Mouse (Mus musculus) liver, embryonic 14.5 days (tissue): ENCODE data around the gene Chst12. TPM values are rescaled to one million over a fixed set of nuclear protein-coding genes. Genes with fewer than 3 reads are reported as not detected.

Experiments
- ATAC-seq: fragments of 200-750 bp; cut with Nextera tagmentation; 2 replicates; pipeline ENCODE4 v1.8.0; 2017; ENCODE audit warnings: moderate number of reproducible peaks, mild to moderate bottlenecking, moderate library complexity; ENCODE audit not compliant: insufficient read depth
- DNase-seq, 3 experiments: peaks; one replicate each; pipeline ENCODE4 v3.0.0-alpha.2; 2012 to 2013; ENCODE audit warnings: low read depth in 3 of 3, low spot score in 3 of 3
- H3K27ac ChIP-seq: fragments of 300-500 bp; sonication (generic); 2 replicates; pipeline ENCODE4 v1.5.1; 2014; ENCODE audit warnings: moderate library complexity, mild to moderate bottlenecking, control low read depth, inconsistent platforms
- H3K27me3 ChIP-seq: fragments of 300-500 bp; sonication (generic); 2 replicates; pipeline ENCODE4 v1.6.1; 2014; ENCODE audit warnings: mild to moderate bottlenecking, low read length, moderate library complexity; ENCODE audit not compliant: control insufficient read depth, insufficient read depth
- H3K36me3 ChIP-seq: fragments of 300-500 bp; sonication (generic); replicated peaks from 2 replicates; pipeline ENCODE4 v1.6.1; 2014; ENCODE audit warnings: low read depth; ENCODE audit not compliant: control insufficient read depth, insufficient read depth
- H3K4me1 ChIP-seq, 2 experiments: fragments of 200-500 bp in 1 of 2; fragments of 300-500 bp in 1 of 2; sonication (generic) in 1 of 2; replicated peaks; 2 replicates each; pipeline ENCODE4 v1.6.1; 2012 to 2014; ENCODE audit warnings: antibody characterized with exemption in 1 of 2, inconsistent platforms in 1 of 2, low read length in 1 of 2; ENCODE audit not compliant: control insufficient read depth in 2 of 2, insufficient read depth in 2 of 2
- H3K4me2 ChIP-seq: fragments of 300-500 bp; sonication (generic); 2 replicates; pipeline ENCODE4 v1.6.1; 2014; ENCODE audit warnings: low read depth, mild to moderate bottlenecking, control low read depth, moderate library complexity
- H3K4me3 ChIP-seq, 2 experiments: fragments of 200-500 bp in 1 of 2; fragments of 300-500 bp in 1 of 2; sonication (generic) in 1 of 2; 2 replicates each; pipeline ENCODE4 v1.5.1; 2012 to 2014; ENCODE audit warnings: low read depth in 2 of 2, low read length in 2 of 2, mild to moderate bottlenecking in 2 of 2, control low read depth in 1 of 2, inconsistent platforms in 1 of 2, moderate library complexity in 1 of 2; ENCODE audit not compliant: insufficient read depth in 1 of 2
- H3K9ac ChIP-seq: fragments of 300-500 bp; sonication (generic); replicated peaks from 2 replicates; pipeline ENCODE4 v1.6.1; 2014; ENCODE audit warnings: mild to moderate bottlenecking, control low read depth, moderate library complexity
- H3K9me3 ChIP-seq: fragments of 300-500 bp; sonication (generic); 2 replicates; pipeline ENCODE4 v1.6.1; 2016; ENCODE audit warnings: low read length, mixed read lengths; ENCODE audit not compliant: control insufficient read depth
- CTCF ChIP-seq: IDR thresholded peaks from 2 replicates; pipeline ENCODE4 v1.5.1; 2016; ENCODE audit warnings: antibody characterized with exemption, low read depth, control low read depth
- EP300 ChIP-seq: IDR thresholded peaks from 2 replicates; pipeline ENCODE4 v1.6.1; 2016; ENCODE audit warnings: antibody characterized with exemption, low read depth
- WGBS: fragments of 180-500 bp; shearing (Covaris S2); extraction: QIAGEN DNeasy Blood & Tissue Kit; methylation state at CpG from one replicate; pipeline ENCODE4 v1.1.7; 2014; ENCODE audit not compliant: insufficient replicate concordance; 5-methylcytosine and 5-hydroxymethylcytosine counted together
- polyA plus RNA-seq, 2 experiments: library from polyadenylated mRNA; depleted of rRNA in 1 of 2; stranded (reverse) in 1 of 2; unstranded in 1 of 2; fragments of >200 nt; fragmentation: Nextera tagmentation in 1 of 2; extraction: Ambion mirVana in 1 of 2; gene quantifications; 2 replicates each; pipeline versions ENCODE4 v1.2.1 to v1.2.3; 2012 to 2014

Chst12 gene
- polyA plus RNA-seq, 2 experiments = 4.3 to 5.4 TPM

DNA sequence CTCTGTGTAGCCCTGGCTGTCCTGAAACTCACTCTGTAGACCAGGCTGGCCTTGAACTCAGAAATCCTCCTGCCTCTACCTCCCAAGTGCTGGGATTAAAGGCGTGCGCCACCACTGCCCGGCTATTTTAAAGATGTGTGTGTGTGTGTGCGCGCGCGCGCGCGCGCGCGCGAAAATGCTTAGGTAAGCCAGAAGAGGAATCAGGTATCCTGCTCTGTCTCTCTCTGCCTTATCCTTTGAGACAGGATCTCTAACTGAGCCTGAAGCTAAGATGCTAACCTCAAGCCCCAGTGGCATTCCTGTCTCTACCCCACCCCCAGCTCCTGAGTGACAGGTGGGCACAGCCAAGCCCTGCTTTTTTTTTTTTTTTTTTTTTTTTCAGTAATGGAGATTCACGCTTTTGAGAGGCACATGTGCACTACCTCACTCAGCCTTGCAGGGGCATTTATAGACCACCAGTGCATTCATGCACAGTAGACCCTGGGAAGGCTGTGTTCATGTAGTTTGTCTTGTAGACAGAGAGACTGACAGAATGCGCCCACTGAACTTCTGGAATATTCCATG is 63.8 kb downstream of the Chst12 start:
- H3K27me3 ChIP-seq = no peaks in the 10 kb centered on the region
- H3K4me1 ChIP-seq = peaks cover 19 to 37% of the 10 kb centered on the region in 2 experiments
- no peak overlapping the region for H3K4me3 ChIP-seq
- TF ChIP-seq CTCF (no peak), EP300 (no peak)
- WGBS = 68% methylated on average over 16 of the region's 16 CpGs
- H3K4me2 ChIP-seq = no peak overlapping the region
- no peak overlapping the region for H3K9ac ChIP-seq
- no peaks in the 10 kb centered on the region for H3K9me3 ChIP-seq
- DNase-seq = no peak
- no peak overlapping the region for H3K27ac ChIP-seq
- no peaks in the 10 kb centered on the region for H3K36me3 ChIP-seq
- ATAC-seq = no peak

DNA sequence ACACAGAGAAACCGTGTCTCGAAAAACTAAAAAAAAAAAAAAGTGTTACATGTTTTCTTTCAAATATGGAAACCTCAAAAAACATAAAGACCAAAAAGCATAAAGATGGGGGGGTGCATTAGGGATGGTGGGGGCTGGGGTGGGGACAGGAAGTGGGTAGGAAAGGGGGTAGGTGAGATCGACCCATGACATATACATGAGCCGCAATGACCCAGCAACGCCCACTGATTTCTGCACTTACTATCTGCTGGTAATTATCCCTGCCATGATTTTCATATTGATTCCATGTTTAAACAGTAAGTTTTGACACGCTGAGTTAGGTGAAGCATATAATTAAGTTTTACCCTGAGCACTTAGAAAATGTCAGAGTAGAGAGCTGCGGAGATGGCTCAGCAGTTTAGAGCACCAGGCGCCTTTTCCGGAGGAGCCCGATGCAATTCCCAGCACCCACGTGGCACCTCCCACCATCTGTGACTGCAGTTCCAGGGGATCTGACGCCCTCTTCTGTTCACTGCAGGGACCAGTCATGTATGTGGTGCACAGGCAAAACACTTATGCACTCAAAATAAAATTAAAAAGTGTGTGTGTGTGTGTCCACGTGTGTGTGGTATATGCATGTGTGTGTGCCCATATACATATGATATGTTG is 65.0 kb downstream of the Chst12 start:
- Histone ChIP-seq H3K27ac (no peak overlapping the region), H3K4me3 (no peak overlapping the region), H3K27me3 (no peaks in the 10 kb centered on the region), H3K4me2 (no peak overlapping the region), H3K4me1 (peaks cover 7 to 24% of the 10 kb centered on the region in 2 experiments), H3K36me3 (no peaks in the 10 kb centered on the region), H3K9ac (no peak overlapping the region), H3K9me3 (no peaks in the 10 kb centered on the region)
- WGBS = 75% methylated on average over 13 of the region's 13 CpGs
- DNase-seq (no peak), ATAC-seq (no peak)
- TF ChIP-seq EP300 = no peak
- peak; percentile 20; the same call in 1 of the 2 replicates for TF ChIP-seq CTCF

GRCm38 (mm10) chr5:140571201-140571600 is 65.9 kb downstream of the Chst12 start:
- H3K4me3 ChIP-seq = no peak overlapping the region
- no peak overlapping the region for H3K4me2 ChIP-seq
- ATAC-seq (no peak), DNase-seq (no peak)
- 56% methylated on average over 4 of the region's 4 CpGs for WGBS
- no peaks in the 10 kb centered on the region for H3K27me3 ChIP-seq
- H3K9ac ChIP-seq = no peak overlapping the region
- no peaks in the 10 kb centered on the region for H3K36me3 ChIP-seq
- no peaks in the 10 kb centered on the region for H3K9me3 ChIP-seq
- no peak overlapping the region for H3K27ac ChIP-seq
- H3K4me1 ChIP-seq = peaks cover 3 to 20% of the 10 kb centered on the region in 2 experiments; a peak in 3 of 4 replicates
- TF ChIP-seq EP300 (no peak), CTCF (no peak)

DNA sequence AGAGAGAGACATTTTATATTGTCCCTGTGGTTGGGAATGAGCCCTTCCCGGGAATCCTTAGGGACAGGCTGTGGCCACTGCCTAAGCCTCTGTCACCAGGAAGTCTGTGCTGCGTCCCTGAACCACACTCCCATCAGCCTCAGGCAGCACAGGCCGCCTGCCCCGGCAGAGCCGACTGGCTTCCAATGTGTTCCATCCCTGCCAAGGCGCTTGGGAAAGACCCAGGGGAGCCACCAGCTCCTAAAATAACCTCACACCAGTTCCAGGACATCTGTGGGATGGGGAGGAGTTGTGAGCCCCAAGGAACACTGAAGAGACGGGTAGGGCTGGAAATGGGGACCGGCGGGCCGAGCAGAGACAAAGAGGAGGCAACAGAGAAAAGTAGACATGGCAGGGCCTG is 66.3 kb downstream of the Chst12 start:
- DNase-seq (no peak), ATAC-seq (no peak)
- Histone ChIP-seq H3K36me3 (no peaks in the 10 kb centered on the region), H3K4me3 (no peak overlapping the region), H3K4me2 (no peak overlapping the region), H3K9ac (no peak overlapping the region), H3K4me1 (peaks cover 1 to 19% of the 10 kb centered on the region in 2 experiments; a peak in 3 of 4 replicates), H3K9me3 (no peaks in the 10 kb centered on the region), H3K27ac (no peak overlapping the region), H3K27me3 (no peaks in the 10 kb centered on the region)
- no peak for TF ChIP-seq CTCF
- no peak for TF ChIP-seq EP300
- 74% methylated on average over 10 of the region's 10 CpGs for whole genome bisulfite sequencing

DNA sequence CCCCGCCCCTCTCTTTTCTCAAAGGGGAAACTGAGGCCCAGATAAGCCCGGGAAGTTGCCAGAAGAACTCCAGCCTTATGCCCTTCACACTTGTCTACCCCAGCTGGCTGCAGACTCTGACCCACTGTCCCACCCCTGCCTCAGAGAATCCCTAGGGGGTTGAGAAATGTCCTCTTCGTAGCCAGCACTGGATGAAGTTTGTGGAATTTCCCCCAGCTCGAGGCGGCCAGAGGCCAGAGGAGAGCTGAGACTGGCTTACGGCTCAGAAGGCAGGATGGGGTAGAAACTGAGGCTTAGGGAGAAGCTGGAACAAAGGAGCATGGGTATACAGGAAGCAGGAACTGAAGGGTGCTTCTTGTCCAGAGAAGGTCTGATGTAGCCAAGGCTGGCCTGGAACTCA is 67.3 kb downstream of the Chst12 start:
- Histone ChIP-seq H3K4me1 (peaks cover 0 to 9% of the 10 kb centered on the region in 2 experiments; a peak in 2 of 4 replicates), H3K9ac (no peak overlapping the region), H3K4me3 (no peak overlapping the region), H3K27ac (no peak overlapping the region), H3K36me3 (no peaks in the 10 kb centered on the region), H3K27me3 (no peaks in the 10 kb centered on the region), H3K4me2 (no peak overlapping the region), H3K9me3 (no peaks in the 10 kb centered on the region)
- TF ChIP-seq EP300 (no peak), CTCF (no peak)
- no peak for DNase-seq
- 67% methylated on average over 6 of the region's 6 CpGs for WGBS
- ATAC-seq = no peak

Other genes starting within 250 kb of the Chst12 start
- gene Mad1l1, start 184.0 kb upstream of the Chst12 start, polyA plus RNA-seq (2012; rRNA removed) = 15.5 TPM in 2 replicates
- gene Mad1l1, start 184.0 kb upstream of the Chst12 start, polyA plus RNA-seq (2014; fragmentation: Nextera tagmentation; extraction: Ambion mirVana) = 16.9 TPM in 2 replicates
- gene Nudt1, start 183.9 kb upstream of the Chst12 start, polyA plus RNA-seq (2012; rRNA removed) = 12.8 and 18.4 TPM in 2 replicates
- 23.2 and 26.3 TPM in 2 replicates for gene Nudt1, start 183.9 kb upstream of the Chst12 start, polyA plus RNA-seq (2014; fragmentation: Nextera tagmentation; extraction: Ambion mirVana)
- 5.0 and 6.6 TPM in 2 replicates for gene Mrm2, start 173.7 kb upstream of the Chst12 start, polyA plus RNA-seq (2012; rRNA removed)
- 9.5 and 10.7 TPM in 2 replicates for gene Mrm2, start 173.7 kb upstream of the Chst12 start, polyA plus RNA-seq (2014; fragmentation: Nextera tagmentation; extraction: Ambion mirVana)
- 6.6 TPM in 2 replicates for gene Snx8, start 116.3 kb upstream of the Chst12 start, polyA plus RNA-seq (2012; rRNA removed)
- 4.1 and 4.9 TPM in 2 replicates for gene Snx8, start 116.3 kb upstream of the Chst12 start, polyA plus RNA-seq (2014; fragmentation: Nextera tagmentation; extraction: Ambion mirVana)
- gene Eif3b, start 86.2 kb upstream of the Chst12 start, polyA plus RNA-seq (2012; rRNA removed) = 50.9 and 86.8 TPM in 2 replicates
- 85.2 and 99.6 TPM in 2 replicates for gene Eif3b, start 86.2 kb upstream of the Chst12 start, polyA plus RNA-seq (2014; fragmentation: Nextera tagmentation; extraction: Ambion mirVana)
- gene Gm4869, start 59.9 kb upstream of the Chst12 start, polyA plus RNA-seq (2012; rRNA removed) = 0.01 TPM in 1 of 2 replicates, not detected in the other
- gene Gm4869, start 59.9 kb upstream of the Chst12 start, polyA plus RNA-seq (2014; fragmentation: Nextera tagmentation; extraction: Ambion mirVana) = not detected in 2 replicates
- 2.5 and 2.7 TPM in 2 replicates for gene Grifin, start 59.5 kb downstream of the Chst12 start, polyA plus RNA-seq (2012; rRNA removed)
- gene Grifin, start 59.5 kb downstream of the Chst12 start, polyA plus RNA-seq (2014; fragmentation: Nextera tagmentation; extraction: Ambion mirVana) = 2.3 and 4.0 TPM in 2 replicates
- gene Lfng, start 101.8 kb downstream of the Chst12 start, polyA plus RNA-seq (2012; rRNA removed) = 12.1 and 15.8 TPM in 2 replicates
- gene Lfng, start 101.8 kb downstream of the Chst12 start, polyA plus RNA-seq (2014; fragmentation: Nextera tagmentation; extraction: Ambion mirVana) = 9.9 and 11.4 TPM in 2 replicates
- gene Ttyh3, start 143.5 kb downstream of the Chst12 start, polyA plus RNA-seq (2012; rRNA removed) = 8.3 and 10.1 TPM in 2 replicates
- gene Ttyh3, start 143.5 kb downstream of the Chst12 start, polyA plus RNA-seq (2014; fragmentation: Nextera tagmentation; extraction: Ambion mirVana) = 5.4 and 7.2 TPM in 2 replicates
- gene Iqce, start 196.8 kb downstream of the Chst12 start, polyA plus RNA-seq (2012; rRNA removed) = 3.8 and 4.6 TPM in 2 replicates
- 3.2 and 3.4 TPM in 2 replicates for gene Iqce, start 196.8 kb downstream of the Chst12 start, polyA plus RNA-seq (2014; fragmentation: Nextera tagmentation; extraction: Ambion mirVana)
- gene Brat1, start 199.5 kb downstream of the Chst12 start, polyA plus RNA-seq (2012; rRNA removed) = 5.1 and 5.8 TPM in 2 replicates
- 4.5 and 5.2 TPM in 2 replicates for gene Brat1, start 199.5 kb downstream of the Chst12 start, polyA plus RNA-seq (2014; fragmentation: Nextera tagmentation; extraction: Ambion mirVana)
- 0.60 and 0.65 TPM in 2 replicates for gene Amz1, start 218.6 kb downstream of the Chst12 start, polyA plus RNA-seq (2012; rRNA removed)
- 0.72 and 1.4 TPM in 2 replicates for gene Amz1, start 218.6 kb downstream of the Chst12 start, polyA plus RNA-seq (2014; fragmentation: Nextera tagmentation; extraction: Ambion mirVana)